Mouse (Mus musculus) limb, embryonic 13.5 days (tissue): ENCODE results near the gene 2010300C02Rik. TPM values are rescaled to one million over a fixed set of nuclear protein-coding genes. Genes with fewer than 3 reads are reported as not detected.

Experiments used
- ATAC-seq: fragments of 200-750 bp; cut with Nextera tagmentation; 2 replicates; pipeline ENCODE4 v1.8.0; 2017; ENCODE audit warnings: low read depth, moderate number of reproducible peaks, moderate TSS enrichment; ENCODE audit not compliant: low FRiP score
- H3K27ac ChIP-seq: fragments of 300-500 bp; sonication (generic); 2 replicates; pipeline ENCODE4 v1.5.1; 2015; ENCODE audit warnings: inconsistent platforms, mild to moderate bottlenecking, moderate library complexity
- H3K27me3 ChIP-seq: fragments of 300-500 bp; sonication (generic); 2 replicates; pipeline ENCODE4 v1.6.1; 2015; ENCODE audit warnings: mild to moderate bottlenecking, inconsistent platforms
- H3K36me3 ChIP-seq: fragments of 300-500 bp; sonication (generic); 2 replicates; pipeline ENCODE4 v1.6.1; 2015; ENCODE audit warnings: inconsistent platforms, mild to moderate bottlenecking, moderate library complexity
- H3K4me1 ChIP-seq: fragments of 300-500 bp; sonication (generic); 2 replicates; pipeline ENCODE4 v1.6.1; 2015; ENCODE audit warnings: inconsistent platforms
- H3K4me2 ChIP-seq: fragments of 300-500 bp; sonication (generic); replicated peaks from 2 replicates; pipeline ENCODE4 v1.6.1; 2015; ENCODE audit warnings: inconsistent platforms, mild to moderate bottlenecking, moderate library complexity
- H3K4me3 ChIP-seq: fragments of 300-500 bp; sonication (generic); 2 replicates; pipeline ENCODE4 v1.5.1; 2015; ENCODE audit warnings: moderate library complexity, mild to moderate bottlenecking, inconsistent platforms
- H3K9ac ChIP-seq: fragments of 300-500 bp; sonication (generic); 2 replicates; pipeline ENCODE4 v1.6.1; 2015; ENCODE audit warnings: mild to moderate bottlenecking, inconsistent platforms
- H3K9me3 ChIP-seq: fragments of 300-500 bp; sonication (generic); 2 replicates; pipeline ENCODE4 v1.6.1; 2016; ENCODE audit warnings: inconsistent platforms
- WGBS: fragments of 180-500 bp; shearing (Covaris S2); methylation state at CpG from one replicate; pipeline ENCODE4 v1.1.7; 2015; 5-methylcytosine and 5-hydroxymethylcytosine counted together
- polyA plus RNA-seq: library from polyadenylated mRNA; unstranded; fragments of >200 nt; fragmentation: Nextera tagmentation; extraction: Ambion mirVana; gene quantifications from 2 replicates; pipeline ENCODE4 v1.2.1, GENCODE M21; 2015

The 2010300C02Rik gene
- polyA plus RNA-seq, 1 experiment from 2014 or later = 2.7 TPM

DNA sequence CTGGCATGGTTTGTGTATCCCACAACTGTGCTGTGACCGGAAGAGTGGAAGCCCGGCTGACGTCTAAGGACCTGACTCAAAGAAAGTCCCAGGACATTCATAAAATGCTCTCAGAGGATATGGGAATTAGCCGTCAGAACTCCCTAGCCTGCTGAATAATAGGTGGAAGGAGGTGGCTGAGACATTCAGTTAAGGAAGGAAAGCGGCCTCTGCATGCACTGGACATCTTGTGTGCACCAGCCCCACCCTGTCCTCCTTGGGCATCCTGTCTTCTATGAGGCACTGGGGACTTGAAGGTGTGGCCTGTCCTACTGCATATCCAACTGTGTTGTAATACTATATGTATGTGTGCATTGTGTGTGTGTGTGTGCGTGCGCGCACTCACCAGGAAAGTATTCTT, 87.5 kb downstream of the 2010300C02Rik start:
- Histone ChIP-seq H3K36me3 (no peaks in the 10 kb centered on the region), H3K27ac (no peak overlapping the region), H3K27me3 (no peaks in the 10 kb centered on the region), H3K4me2 (no peak overlapping the region), H3K4me1 (peaks cover 4% of the 10 kb centered on the region; the same call in 1 of the 2 replicates), H3K9ac (no peak overlapping the region), H3K9me3 (no peaks in the 10 kb centered on the region), H3K4me3 (no peak overlapping the region)
- WGBS = 77% methylated on average over 8 of the region's 8 CpGs
- ATAC-seq = no peak

DNA sequence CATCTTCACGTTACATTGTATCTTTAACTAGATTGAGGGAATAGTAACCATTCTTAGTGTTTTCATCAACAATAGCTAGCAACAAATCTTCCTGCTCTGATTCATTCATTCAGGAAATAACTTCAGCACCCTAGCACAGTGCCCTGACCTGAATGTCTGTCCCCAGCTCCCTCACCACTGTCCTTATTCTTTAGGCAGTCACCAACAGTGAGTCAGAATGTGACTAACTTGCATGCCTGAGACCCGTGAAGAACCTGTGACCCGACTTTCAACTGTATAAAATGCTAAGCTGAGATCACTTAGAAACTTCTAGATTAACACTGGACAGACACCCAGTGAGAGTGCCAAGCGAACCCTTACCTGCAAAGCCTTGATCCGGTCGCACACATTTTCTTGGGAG, 88.4 kb downstream of the 2010300C02Rik start:
- no peak overlapping the region for H3K4me2 ChIP-seq
- no peak overlapping the region for H3K9ac ChIP-seq
- H3K4me3 ChIP-seq = no peak overlapping the region
- H3K4me1 ChIP-seq = peaks cover 4% of the 10 kb centered on the region; the same call in 1 of the 2 replicates
- H3K36me3 ChIP-seq = no peaks in the 10 kb centered on the region
- ATAC-seq = no peak
- no peak overlapping the region for H3K27ac ChIP-seq
- WGBS = 84% methylated on average over 6 of the region's 6 CpGs
- no peaks in the 10 kb centered on the region for H3K27me3 ChIP-seq
- H3K9me3 ChIP-seq = no peaks in the 10 kb centered on the region

DNA sequence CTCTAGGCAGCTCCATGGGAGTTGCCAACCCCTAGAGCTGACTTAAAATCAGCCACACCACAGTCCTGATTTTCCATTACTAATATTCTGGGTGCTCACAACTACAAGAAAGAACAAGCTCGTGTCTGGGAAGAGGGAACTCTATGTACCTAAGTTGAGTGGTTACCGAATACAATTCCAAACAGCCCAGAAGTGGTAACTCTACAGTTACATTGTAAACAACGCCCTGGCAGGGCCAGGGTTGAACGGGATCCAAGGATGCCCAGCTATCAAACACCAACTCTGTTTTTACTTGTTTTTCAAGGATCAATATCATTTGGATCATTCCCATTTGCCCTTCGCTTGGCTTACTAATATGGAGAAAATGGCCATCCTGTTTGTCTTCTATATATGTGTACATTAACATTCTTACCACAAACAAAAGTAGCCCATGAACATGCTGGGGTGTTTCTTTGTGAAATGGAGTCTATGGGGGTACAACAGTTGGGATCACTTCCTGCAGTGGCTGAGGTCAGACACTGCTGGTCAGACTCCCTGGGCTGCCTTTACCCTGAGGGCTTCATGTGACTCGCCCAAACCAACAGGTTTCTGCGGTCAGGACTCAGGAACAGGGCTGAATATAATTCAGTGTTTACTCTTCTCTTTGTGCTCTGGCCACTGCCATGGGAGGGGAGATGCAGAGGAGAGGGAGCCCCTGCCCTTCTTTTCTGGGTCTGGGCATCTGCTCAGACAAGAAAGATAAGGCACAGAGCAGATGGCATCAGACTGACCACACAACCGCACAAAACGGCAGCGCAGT, 89.3 kb downstream of the 2010300C02Rik start:
- no peak overlapping the region for H3K4me3 ChIP-seq
- H3K9me3 ChIP-seq = no peaks in the 10 kb centered on the region
- no peak overlapping the region for H3K9ac ChIP-seq
- peaks cover 4% of the 10 kb centered on the region; the same call in 1 of the 2 replicates for H3K4me1 ChIP-seq
- no peaks in the 10 kb centered on the region for H3K36me3 ChIP-seq
- no peaks in the 10 kb centered on the region for H3K27me3 ChIP-seq
- no peak for ATAC-seq
- no peak overlapping the region for H3K4me2 ChIP-seq
- no peak overlapping the region for H3K27ac ChIP-seq
- 85% methylated on average over 10 of the region's 10 CpGs for WGBS

DNA sequence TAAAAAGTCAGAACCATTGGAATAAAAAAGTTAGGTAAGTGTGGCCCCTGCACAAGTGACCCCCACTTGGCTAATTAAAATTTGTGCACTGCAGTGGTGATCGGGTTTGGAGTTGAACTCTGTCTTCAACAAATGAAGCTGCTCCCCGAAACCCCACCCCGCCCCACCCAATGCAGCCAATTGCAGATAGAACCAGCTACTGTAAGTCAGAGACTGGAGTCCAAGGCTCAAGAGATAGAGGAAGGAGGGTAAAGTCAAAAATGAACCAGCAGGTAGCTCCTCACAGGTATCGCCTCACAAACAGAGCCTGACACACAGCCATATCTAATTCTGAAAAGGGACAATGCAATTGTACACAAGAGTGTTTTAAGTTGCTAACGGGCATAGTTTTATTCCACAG, 90.0 kb downstream of the 2010300C02Rik start:
- Histone ChIP-seq H3K36me3 (no peaks in the 10 kb centered on the region), H3K4me1 (peaks cover 4% of the 10 kb centered on the region; the same call in 1 of the 2 replicates), H3K9ac (no peak overlapping the region), H3K4me2 (no peak overlapping the region), H3K27me3 (no peaks in the 10 kb centered on the region), H3K4me3 (no peak overlapping the region), H3K9me3 (no peaks in the 10 kb centered on the region), H3K27ac (no peak overlapping the region)
- WGBS = 93% methylated on average over 5 of the region's 5 CpGs
- ATAC-seq = no peak

DNA sequence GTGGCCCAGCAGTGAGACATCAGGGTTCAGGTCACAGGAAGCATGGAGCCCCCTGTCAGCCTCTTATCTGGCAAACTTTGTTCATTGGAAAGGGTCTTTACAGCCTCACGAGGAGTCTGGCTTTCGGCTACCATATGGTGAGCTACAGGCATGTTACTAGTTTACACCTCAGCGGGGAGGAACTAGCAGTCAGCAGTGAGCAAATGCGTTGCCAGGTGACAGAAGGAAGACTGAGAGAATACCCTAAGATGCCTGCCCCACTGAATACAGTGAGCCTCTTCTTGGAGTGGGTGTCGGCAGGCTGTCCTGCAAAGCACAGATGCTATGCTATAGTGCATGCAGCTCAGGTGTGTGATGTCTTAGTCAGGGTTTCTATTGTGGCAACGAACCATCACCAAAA, 91.1 kb downstream of the 2010300C02Rik start:
- H3K9ac ChIP-seq = no peak overlapping the region
- H3K4me2 ChIP-seq = no peak overlapping the region
- WGBS = 36% methylated on average over 6 of the region's 6 CpGs
- no peaks in the 10 kb centered on the region for H3K9me3 ChIP-seq
- no peaks in the 10 kb centered on the region for H3K36me3 ChIP-seq
- H3K27me3 ChIP-seq = no peaks in the 10 kb centered on the region
- no peak for ATAC-seq
- no peak overlapping the region for H3K4me3 ChIP-seq
- H3K27ac ChIP-seq = no peak overlapping the region
- H3K4me1 ChIP-seq = peaks cover 4% of the 10 kb centered on the region; the same call in 1 of the 2 replicates

DNA sequence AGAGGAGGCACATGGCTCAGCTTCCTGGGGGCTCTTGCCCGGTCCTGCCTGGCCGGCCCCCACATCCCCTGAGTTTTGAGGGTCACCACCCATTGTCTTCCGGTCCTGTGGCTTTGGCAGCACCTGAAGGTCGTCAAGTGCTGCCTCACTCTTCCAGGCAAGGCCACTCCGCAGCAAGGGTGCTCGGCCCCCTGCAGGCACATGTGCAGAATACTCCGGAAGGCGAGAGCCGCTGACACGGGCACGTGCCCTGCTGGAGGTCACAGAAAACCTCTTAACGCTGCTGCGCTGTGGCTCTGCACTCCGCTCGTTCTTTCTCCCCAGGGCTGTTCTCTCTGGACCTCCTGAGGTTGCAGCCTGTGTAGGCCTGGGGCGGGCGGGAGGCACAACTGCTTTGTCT, 95.7 kb downstream of the 2010300C02Rik start:
- WGBS = 88% methylated on average over 17 of the region's 17 CpGs
- ATAC-seq = no peak
- Histone ChIP-seq H3K9ac (no peak overlapping the region), H3K4me2 (no peak overlapping the region), H3K36me3 (no peaks in the 10 kb centered on the region), H3K27me3 (no peaks in the 10 kb centered on the region), H3K27ac (no peak overlapping the region), H3K9me3 (no peaks in the 10 kb centered on the region), H3K4me1 (peaks cover 4% of the 10 kb centered on the region; the same call in 1 of the 2 replicates), H3K4me3 (no peak overlapping the region)

DNA sequence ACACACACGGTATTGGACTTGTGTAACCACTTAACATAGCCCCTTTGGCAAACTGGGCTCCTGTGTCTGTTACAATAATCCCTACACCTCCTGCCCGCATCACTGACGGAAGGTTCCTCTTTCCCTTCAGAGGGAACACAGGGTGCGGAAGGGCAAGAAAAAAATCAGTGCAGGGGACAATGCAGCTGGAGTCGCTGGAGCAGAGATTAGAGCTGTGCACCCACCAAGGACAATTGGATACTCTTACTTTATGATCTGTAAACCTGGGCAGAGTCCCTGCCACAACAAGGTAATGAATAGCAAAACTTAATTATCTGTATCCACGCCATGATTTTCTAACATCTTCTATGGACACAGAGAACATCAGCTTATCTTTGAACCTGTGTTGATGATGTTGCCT, 97.8 kb downstream of the 2010300C02Rik start:
- Histone ChIP-seq H3K27ac (no peak overlapping the region), H3K36me3 (no peaks in the 10 kb centered on the region), H3K4me2 (no peak overlapping the region), H3K4me3 (no peak overlapping the region), H3K4me1 (peaks cover under 1% of the 10 kb centered on the region), H3K9ac (no peak overlapping the region), H3K9me3 (no peaks in the 10 kb centered on the region), H3K27me3 (no peaks in the 10 kb centered on the region)
- no peak for ATAC-seq
- 85% methylated on average over 6 of the region's 6 CpGs for WGBS

DNA sequence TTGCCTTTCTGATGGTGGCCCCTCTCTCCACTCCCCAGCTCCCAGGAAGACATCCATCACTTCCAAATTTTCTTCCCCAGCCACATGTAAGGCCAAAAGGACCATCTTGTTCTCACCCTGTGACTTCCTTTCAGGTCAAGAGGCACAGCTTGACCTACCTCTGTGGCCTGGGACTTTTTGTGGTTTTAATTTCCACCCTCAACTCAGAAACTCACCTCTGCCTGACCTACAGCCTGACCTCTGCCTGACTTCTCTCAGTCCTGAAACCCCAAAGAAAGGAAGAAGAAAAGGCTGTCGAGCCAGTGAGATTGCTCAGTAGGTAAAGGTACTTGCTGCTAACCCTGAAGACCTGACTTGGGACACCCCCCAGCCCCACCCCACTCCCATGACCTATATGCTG, 100.3 kb downstream of the 2010300C02Rik start:
- no peak overlapping the region for H3K4me2 ChIP-seq
- no peaks in the 10 kb centered on the region for H3K36me3 ChIP-seq
- 21% methylated on average over 1 of the region's 1 CpGs for WGBS
- no peak overlapping the region for H3K4me3 ChIP-seq
- H3K4me1 ChIP-seq = peaks cover 25% of the 10 kb centered on the region
- no peak overlapping the region for H3K9ac ChIP-seq
- no peaks in the 10 kb centered on the region for H3K9me3 ChIP-seq
- ATAC-seq = no peak
- H3K27me3 ChIP-seq = no peaks in the 10 kb centered on the region
- H3K27ac ChIP-seq = no peak overlapping the region

DNA sequence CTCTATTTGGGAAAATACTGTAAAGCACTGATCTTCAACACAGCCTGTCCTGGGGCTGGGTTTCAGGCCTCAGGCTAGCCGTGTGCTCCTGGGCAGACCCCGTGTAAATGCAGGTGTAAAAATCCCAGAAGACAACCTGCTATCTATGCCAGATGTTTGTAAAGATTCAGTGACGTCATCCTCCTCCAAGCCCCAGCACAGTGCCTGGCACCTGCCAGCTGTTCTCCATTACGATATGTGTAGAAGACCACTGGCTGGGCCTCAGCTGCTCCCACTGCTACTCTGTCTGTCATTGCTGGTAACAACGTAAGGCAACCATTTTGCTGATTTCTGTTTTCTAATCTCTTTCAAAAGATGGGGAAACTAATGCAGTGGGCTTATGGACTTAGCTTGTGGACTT, 102.8 kb downstream of the 2010300C02Rik start:
- no peak overlapping the region for H3K9ac ChIP-seq
- H3K4me2 ChIP-seq = no peak overlapping the region
- no peaks in the 10 kb centered on the region for H3K9me3 ChIP-seq
- ATAC-seq = peak; percentile 48; the same call in 1 of the 2 replicates
- peaks cover 44% of the 10 kb centered on the region for H3K4me1 ChIP-seq
- no peak overlapping the region for H3K27ac ChIP-seq
- 47% methylated on average over 5 of the region's 5 CpGs for WGBS
- H3K4me3 ChIP-seq = no peak overlapping the region
- H3K36me3 ChIP-seq = no peaks in the 10 kb centered on the region
- no peaks in the 10 kb centered on the region for H3K27me3 ChIP-seq

DNA sequence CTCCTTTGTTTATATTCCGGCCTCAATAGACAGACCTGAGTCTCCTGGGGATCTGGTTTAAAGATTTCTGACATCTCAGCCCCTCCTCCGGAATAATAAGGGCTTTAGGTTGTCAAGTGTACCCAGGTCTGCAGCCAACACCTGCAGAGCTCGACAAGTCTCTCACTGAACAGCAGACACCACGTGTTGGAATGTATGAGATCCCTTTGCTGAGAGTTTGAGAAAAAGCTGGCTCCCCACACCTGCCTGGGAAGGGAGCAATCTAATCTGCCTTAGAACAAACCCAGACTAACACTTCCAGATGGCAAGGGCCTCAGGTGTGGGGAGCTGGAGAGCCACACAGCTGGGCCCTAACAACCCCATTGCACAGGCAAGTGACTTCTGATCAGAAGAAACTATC, 103.3 kb downstream of the 2010300C02Rik start:
- peaks cover 49% of the 10 kb centered on the region for H3K4me1 ChIP-seq
- WGBS = 24% methylated on average over 4 of the region's 4 CpGs
- ATAC-seq = no peak; the same call in 1 of the 2 replicates
- H3K9ac ChIP-seq = no peak overlapping the region
- no peaks in the 10 kb centered on the region for H3K27me3 ChIP-seq
- no peak overlapping the region for H3K4me2 ChIP-seq
- no peaks in the 10 kb centered on the region for H3K36me3 ChIP-seq
- no peak overlapping the region for H3K4me3 ChIP-seq
- no peak overlapping the region for H3K27ac ChIP-seq
- H3K9me3 ChIP-seq = no peaks in the 10 kb centered on the region

DNA sequence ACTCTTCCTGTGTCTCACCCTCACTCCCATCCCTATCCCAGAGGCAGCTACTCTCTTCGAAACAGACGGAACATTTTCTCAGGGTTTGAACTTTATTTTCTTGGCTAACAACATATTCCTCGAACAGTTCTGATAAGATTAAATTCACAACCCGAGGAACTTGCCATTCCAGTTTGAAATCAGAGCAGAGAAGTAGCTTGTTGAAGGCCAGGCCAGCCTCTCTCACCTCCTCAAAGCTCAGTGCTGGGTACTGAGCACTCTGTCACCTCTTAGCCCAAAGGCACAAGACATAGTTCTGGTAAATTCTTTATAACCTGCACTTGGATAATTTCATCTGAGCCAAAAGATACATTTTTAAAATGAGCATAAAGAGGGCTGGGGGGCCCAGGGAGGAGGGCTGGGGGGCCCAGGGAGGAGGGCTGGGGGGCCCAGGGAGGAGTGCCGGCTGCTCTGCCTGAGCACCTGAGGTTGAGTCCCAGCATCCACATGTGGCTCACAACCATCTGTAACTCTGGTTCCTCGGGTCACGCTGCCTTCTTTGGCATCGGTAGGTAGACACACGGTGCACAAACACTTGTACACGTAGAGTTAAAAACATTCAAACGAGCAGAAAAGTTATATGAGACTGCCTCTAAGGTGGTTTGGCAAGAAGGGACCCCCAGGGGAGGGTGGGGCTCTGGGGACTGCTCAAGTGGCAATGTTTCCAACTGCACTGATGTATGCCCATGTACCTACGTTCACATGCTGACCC, 104.4 kb downstream of the 2010300C02Rik start:
- Histone ChIP-seq H3K9ac (no peak overlapping the region), H3K4me2 (no peak overlapping the region), H3K4me3 (no peak overlapping the region), H3K9me3 (no peaks in the 10 kb centered on the region), H3K27me3 (no peaks in the 10 kb centered on the region), H3K36me3 (no peaks in the 10 kb centered on the region), H3K4me1 (peaks cover 57% of the 10 kb centered on the region), H3K27ac (no peak overlapping the region)
- ATAC-seq = no peak
- 73% methylated on average over 12 of the region's 12 CpGs for WGBS

DNA sequence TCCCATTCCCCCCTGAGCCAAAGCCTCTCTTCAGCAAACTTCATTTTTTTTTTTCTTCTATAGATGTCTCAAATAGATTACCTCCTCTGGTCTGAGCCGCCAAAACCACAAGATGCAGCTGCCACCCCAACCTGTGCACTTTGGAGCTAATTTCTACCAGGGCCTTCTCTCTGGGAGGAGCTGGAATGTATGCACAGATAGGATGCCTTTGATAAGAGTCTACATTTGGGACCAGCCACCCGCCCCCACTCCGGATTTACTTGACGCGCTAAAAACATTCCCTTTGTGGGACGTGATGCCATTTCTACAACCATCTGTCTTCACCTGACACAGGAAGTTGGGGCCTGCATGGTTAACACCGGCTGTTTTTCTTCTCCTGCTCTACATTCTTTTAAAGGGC, 105.0 kb downstream of the 2010300C02Rik start:
- Histone ChIP-seq H3K4me2 (no peak overlapping the region), H3K4me3 (no peak overlapping the region), H3K27ac (no peak overlapping the region), H3K27me3 (no peaks in the 10 kb centered on the region), H3K36me3 (no peaks in the 10 kb centered on the region), H3K9me3 (no peaks in the 10 kb centered on the region), H3K4me1 (peaks cover 60% of the 10 kb centered on the region), H3K9ac (no peak overlapping the region)
- 48% methylated on average over 7 of the region's 7 CpGs for WGBS
- ATAC-seq = no peak
